Mouse (Mus musculus): ENCODE data around the gene Kcna5.

Kcna5 gene

GRCm38 (mm10) chr6:126535208-126535910, at the start of gene Kcna5:
Gene Kcna5, minus strand, starts transcription at chr6:126535412.
- in situ Hi-C loops (cut with MseI, MboI), result no loop called here

- in situ Hi-C loops (cut with MseI, MboI), result no loop called here
Observed at GRCm38 (mm10) chr6:126583075-126583474, 47.9 kb upstream of the Kcna5 start.

GRCm38 (mm10) chr6:126581632-126582031, 46.4 kb upstream of the Kcna5 start:
- in situ Hi-C loops (cut with MseI, MboI), result no loop called here

- in situ Hi-C loops (cut with MseI, MboI), result no loop called here
Observed at GRCm38 (mm10) chr6:126580571-126580970, 45.4 kb upstream of the Kcna5 start.

- in situ Hi-C loops (cut with MseI, MboI), result no loop called here
Observed at GRCm38 (mm10) chr6:126577415-126577814, 42.2 kb upstream of the Kcna5 start.

- in situ Hi-C loops (cut with MseI, MboI), result no loop called here
Observed at GRCm38 (mm10) chr6:126576566-126576965, 41.4 kb upstream of the Kcna5 start.

- in situ Hi-C loops (cut with MseI, MboI), result no loop called here
Observed at GRCm38 (mm10) chr6:126574778-126575177, 39.6 kb upstream of the Kcna5 start.

GRCm38 (mm10) chr6:126573021-126573420, 37.8 kb upstream of the Kcna5 start:
- in situ Hi-C loops (cut with MseI, MboI), result no loop called here

GRCm38 (mm10) chr6:126569809-126570208, 34.6 kb upstream of the Kcna5 start:
- in situ Hi-C loops (cut with MseI, MboI), result no loop called here

GRCm38 (mm10) chr6:126568046-126568830, 33.0 kb upstream of the Kcna5 start:
- in situ Hi-C loops (cut with MseI, MboI), result no loop called here

GRCm38 (mm10) chr6:126567326-126567725, 32.1 kb upstream of the Kcna5 start:
- in situ Hi-C loops (cut with MseI, MboI), result no loop called here

GRCm38 (mm10) chr6:126564376-126564775, 29.2 kb upstream of the Kcna5 start:
- in situ Hi-C loops (cut with MseI, MboI), result loop anchor here (5.0 kb wide), 1 partner anchor 138 kb away; no protein-coding TSS in a partner anchor

GRCm38 (mm10) chr6:126563898-126564297, 28.7 kb upstream of the Kcna5 start:
- in situ Hi-C loops (cut with MseI, MboI), result loop anchor here (5.0 kb wide), 1 partner anchor 138 kb away; no protein-coding TSS in a partner anchor

- in situ Hi-C loops (cut with MseI, MboI), result loop anchor here (5.0 kb wide), 1 partner anchor 141 kb away; no protein-coding TSS in a partner anchor
Observed at GRCm38 (mm10) chr6:126561702-126562101, 26.5 kb upstream of the Kcna5 start.

- in situ Hi-C loops (cut with MseI, MboI), result loop anchor here (5.0 kb wide), 1 partner anchor 142 kb away; no protein-coding TSS in a partner anchor
Observed at GRCm38 (mm10) chr6:126560696-126561095, 25.5 kb upstream of the Kcna5 start.

- in situ Hi-C loops (cut with MseI, MboI), result loop anchor here (5.0 kb wide), 1 partner anchor 142 kb away; no protein-coding TSS in a partner anchor
Observed at GRCm38 (mm10) chr6:126560036-126560435, 24.8 kb upstream of the Kcna5 start.

- in situ Hi-C loops (cut with MseI, MboI), result no loop called here
Observed at GRCm38 (mm10) chr6:126558276-126558675, 23.1 kb upstream of the Kcna5 start.

- in situ Hi-C loops (cut with MseI, MboI), result loop anchor here (5.0 kb wide), 2 partner anchors 52 to 57 kb away; no protein-coding TSS in a partner anchor
Observed at GRCm38 (mm10) chr6:126553812-126554211, 18.6 kb upstream of the Kcna5 start.

GRCm38 (mm10) chr6:126551862-126552395, 16.7 kb upstream of the Kcna5 start:
- in situ Hi-C loops (cut with MseI, MboI), result loop anchor here (5.0 kb wide), 2 partner anchors 50 to 55 kb away; no protein-coding TSS in a partner anchor

- in situ Hi-C loops (cut with MseI, MboI), result no loop called here
Observed at GRCm38 (mm10) chr6:126544107-126545036, 9.2 kb upstream of the Kcna5 start.

GRCm38 (mm10) chr6:126542724-126543123, 7.5 kb upstream of the Kcna5 start:
- in situ Hi-C loops (cut with MseI, MboI), result no loop called here

Data from mouse trophoblast stem cell (cell line).